Mouse (Mus musculus) T-helper 2 cell (primary cell): Measurements from ENCODE around the gene Tppp3.

Experiments used
- in situ Hi-C: fragments of 300-600 bp; cut with MboI, MseI; formaldehyde crosslinking; loops from one replicate; pipeline ENCODE4 v1.15.1; 2025; ENCODE audit warnings: high pct_unique_total_duplicates

Gene Tppp3

GRCm38 (mm10) chr8:105471314-105472015, at the start of gene Tppp3:
Tppp3 (minus strand) TSS chr8:105471526.
- in situ Hi-C loops, result no loop called here

- in situ Hi-C loops, result no loop called here
These were observed 49.7 kb upstream of the Tppp3 start for GRCm38 (mm10) chr8:105521061-105521460.

GRCm38 (mm10) chr8:105520521-105520920, 49.2 kb upstream of the Tppp3 start:
- in situ Hi-C loops, result no loop called here

GRCm38 (mm10) chr8:105519591-105519990, 48.3 kb upstream of the Tppp3 start:
- in situ Hi-C loops, result no loop called here

- in situ Hi-C loops, result no loop called here
These were observed 47.3 kb upstream of the Tppp3 start, which contains the start of gene Hsd11b2 for GRCm38 (mm10) chr8:105518436-105519313. Hsd11b2 (plus strand) TSS chr8:105518755.

GRCm38 (mm10) chr8:105517346-105517745, 46.0 kb upstream of the Tppp3 start:
- in situ Hi-C loops, result no loop called here

- in situ Hi-C loops, result no loop called here
These were observed 44.8 kb upstream of the Tppp3 start for GRCm38 (mm10) chr8:105516018-105516645.

GRCm38 (mm10) chr8:105514656-105515055, 43.3 kb upstream of the Tppp3 start:
- in situ Hi-C loops, result no loop called here

GRCm38 (mm10) chr8:105514194-105514593, 42.9 kb upstream of the Tppp3 start:
- in situ Hi-C loops, result no loop called here

GRCm38 (mm10) chr8:105509997-105510735, 38.8 kb upstream of the Tppp3 start:
- in situ Hi-C loops, result no loop called here

GRCm38 (mm10) chr8:105508758-105509157, 37.4 kb upstream of the Tppp3 start:
- in situ Hi-C loops, result no loop called here

- in situ Hi-C loops, result no loop called here
These were observed 35.7 kb upstream of the Tppp3 start for GRCm38 (mm10) chr8:105506977-105507376.

- in situ Hi-C loops, result no loop called here
These were observed 33.3 kb upstream of the Tppp3 start for GRCm38 (mm10) chr8:105504617-105505016.

- in situ Hi-C loops, result no loop called here
These were observed 28.5 kb upstream of the Tppp3 start for GRCm38 (mm10) chr8:105499787-105500186.

- in situ Hi-C loops, result no loop called here
These were observed 25.3 kb upstream of the Tppp3 start, which contains the start of gene Zdhhc1 for GRCm38 (mm10) chr8:105496439-105497180. Zdhhc1 (minus strand) TSS chr8:105496902.

- in situ Hi-C loops, result no loop called here
These were observed 24.3 kb upstream of the Tppp3 start for GRCm38 (mm10) chr8:105495350-105496302.

GRCm38 (mm10) chr8:105494566-105494965, 23.2 kb upstream of the Tppp3 start:
- in situ Hi-C loops, result no loop called here

- in situ Hi-C loops, result no loop called here
These were observed 22.2 kb upstream of the Tppp3 start for GRCm38 (mm10) chr8:105493495-105493894.

GRCm38 (mm10) chr8:105489281-105489680, 18.0 kb upstream of the Tppp3 start:
- in situ Hi-C loops, result no loop called here

- in situ Hi-C loops, result no loop called here
These were observed 16.8 kb upstream of the Tppp3 start for GRCm38 (mm10) chr8:105488082-105488481.
